Mouse (Mus musculus): ENCODE results near the gene Dguok.

- TF ChIP-seq CTCF (IDR thresholded peaks at IDR 0.05; ENCODE audit: borderline replicate concordance, insufficient read depth, low read depth, low read length) (peak; percentile 28; the same call in 1 of the 2 replicates), POLR2A (IDR thresholded peaks at IDR 0.05; ENCODE audit: borderline replicate concordance, insufficient read depth, low read length) (no peak)
Observed at GRCm38 (mm10) chr6:83500462-83500861, 6.3 kb downstream of the Dguok start.
